Mouse (Mus musculus) megakaryocyte, adult 5-6 weeks (primary cell): ENCODE measurements at regions not wholly inside any gene's neighbourhood (a gene's known extent, or its start where the extent isn't known, plus 50 kb on each side); places are given as distances from the start of the nearest gene placed in this dataset.

Experiments
- ATAC-seq: 2 replicates; pipeline ENCODE4 v1.8.0; 2016; ENCODE audit warnings: mild to moderate bottlenecking, inconsistent platforms; ENCODE audit not compliant: poor library complexity, severe bottlenecking

GRCm38 (mm10) chr2:137608506-137608905 lies 492.1 kb upstream of the Jag1 start:
- ATAC-seq = no peak

GRCm38 (mm10) chr2:137598136-137598535 lies 481.7 kb upstream of the Jag1 start:
- no peak for ATAC-seq

- no peak for ATAC-seq
These were observed 478.1 kb upstream of the Jag1 start for GRCm38 (mm10) chr2:137594509-137594908.

- no peak for ATAC-seq
These were observed 475.1 kb upstream of the Jag1 start for GRCm38 (mm10) chr2:137591551-137591950.

- ATAC-seq = no peak
These were observed 465.0 kb upstream of the Jag1 start for GRCm38 (mm10) chr2:137581491-137581890.

- no peak for ATAC-seq
These were observed 459.3 kb upstream of the Jag1 start for GRCm38 (mm10) chr2:137575750-137576149.

GRCm38 (mm10) chr2:137574845-137575449 lies 458.5 kb upstream of the Jag1 start:
- no peak for ATAC-seq

GRCm38 (mm10) chr2:137571146-137571545 lies 454.7 kb upstream of the Jag1 start:
- ATAC-seq = no peak

GRCm38 (mm10) chr2:137566619-137567018 lies 450.2 kb upstream of the Jag1 start:
- ATAC-seq = no peak

- ATAC-seq = no peak
These were observed 447.7 kb upstream of the Jag1 start for GRCm38 (mm10) chr2:137564064-137564624.

GRCm38 (mm10) chr2:137560366-137560765 lies 443.9 kb upstream of the Jag1 start:
- ATAC-seq = no peak

GRCm38 (mm10) chr2:137553871-137554270 lies 437.4 kb upstream of the Jag1 start:
- no peak for ATAC-seq

- no peak for ATAC-seq
These were observed 420.1 kb upstream of the Jag1 start for GRCm38 (mm10) chr2:137536581-137536980.

GRCm38 (mm10) chr2:137516271-137516670 lies 399.8 kb upstream of the Jag1 start:
- no peak for ATAC-seq

- ATAC-seq = no peak
These were observed 398.6 kb upstream of the Jag1 start for GRCm38 (mm10) chr2:137515043-137515442.

- ATAC-seq = no peak
These were observed 397.6 kb upstream of the Jag1 start for GRCm38 (mm10) chr2:137513895-137514506.

- no peak for ATAC-seq
These were observed 394.3 kb upstream of the Jag1 start for GRCm38 (mm10) chr2:137510671-137511235.

GRCm38 (mm10) chr2:137501236-137501635 lies 384.8 kb upstream of the Jag1 start:
- no peak for ATAC-seq

GRCm38 (mm10) chr2:137497616-137498015 lies 381.2 kb upstream of the Jag1 start:
- no peak for ATAC-seq

- ATAC-seq = no peak
These were observed 377.2 kb upstream of the Jag1 start for GRCm38 (mm10) chr2:137493600-137493999.

GRCm38 (mm10) chr2:137489181-137489682 lies 372.8 kb upstream of the Jag1 start:
- no peak for ATAC-seq

GRCm38 (mm10) chr2:137468769-137469168 lies 352.3 kb upstream of the Jag1 start:
- no peak for ATAC-seq
